Mouse (Mus musculus): ENCODE measurements around the gene Vwa5b1. TPM values are rescaled to one million over a fixed set of nuclear protein-coding genes. Genes with fewer than 3 reads are reported as not detected.
A peak's percentile ranks its signal among the peaks of the same experiment; 100 is the strongest.

The Vwa5b1 gene
- polyA plus RNA-seq, 1 experiment from 2014 or later, result 0.08 TPM

DNA sequence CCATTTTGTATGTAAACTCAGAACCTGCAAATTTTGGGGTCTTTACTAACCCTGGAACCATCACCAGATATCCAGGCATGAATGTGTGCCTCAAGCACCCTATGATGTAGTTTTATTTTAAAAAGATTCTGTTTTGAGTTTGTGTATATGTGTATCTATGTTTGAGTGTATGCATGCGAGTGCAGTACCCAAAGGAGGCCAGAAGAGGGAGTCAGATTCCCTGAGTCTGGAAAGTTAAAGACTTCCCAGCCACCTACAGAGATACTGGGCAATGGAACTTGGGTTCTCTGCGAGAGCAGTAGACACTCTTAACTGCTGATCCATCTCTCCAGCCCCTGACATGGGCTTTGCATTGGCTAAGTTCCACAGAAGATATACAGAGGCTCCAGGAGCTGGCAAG, 101.8 kb downstream of the Vwa5b1 start:
- no peaks in the 10 kb centered on the region for H3K9me3 ChIP-seq (ENCODE audit: low read length)
- no peaks in the 10 kb centered on the region for H3K36me3 ChIP-seq (ENCODE audit: insufficient read depth, low read length)
- no peak overlapping the region for H3K4me2 ChIP-seq (replicated peaks; ENCODE audit: low read depth, low read length)
- H3K4me3 ChIP-seq (ENCODE audit: low read depth, low read length), result no peak overlapping the region
- no peak overlapping the region for H3K9ac ChIP-seq (replicated peaks; ENCODE audit: low read depth)
- TF ChIP-seq CTCF (IDR thresholded peaks at IDR 0.05), result no peak
- no peaks in the 10 kb centered on the region for H3K4me1 ChIP-seq (ENCODE audit: insufficient read depth, low read depth, low read length)
- WGBS, result 88% methylated on average over 2 of the region's 2 CpGs
- H3K27ac ChIP-seq (ENCODE audit: low read length), result no peak overlapping the region
- no peak for DNase-seq (ENCODE audit: low spot score)
- ATAC-seq, result no peak
- H3K27me3 ChIP-seq (replicated peaks; ENCODE audit: insufficient read depth, low read length), result no peaks in the 10 kb centered on the region

GRCm38 (mm10) chr4:138531761-138532160, 103.9 kb downstream of the Vwa5b1 start:
- ATAC-seq (no peak), DNase-seq (ENCODE audit: low spot score) (no peak)
- H3K4me3 ChIP-seq (ENCODE audit: low read depth, low read length), result no peak overlapping the region
- H3K4me2 ChIP-seq (replicated peaks; ENCODE audit: low read depth, low read length), result no peak overlapping the region
- H3K27ac ChIP-seq (ENCODE audit: low read length), result no peak overlapping the region
- WGBS, result 67% methylated on average over 2 of the region's 2 CpGs
- H3K9me3 ChIP-seq (ENCODE audit: low read length), result no peaks in the 10 kb centered on the region
- no peaks in the 10 kb centered on the region for H3K4me1 ChIP-seq (ENCODE audit: insufficient read depth, low read depth, low read length)
- no peaks in the 10 kb centered on the region for H3K27me3 ChIP-seq (replicated peaks; ENCODE audit: insufficient read depth, low read length)
- TF ChIP-seq CTCF (IDR thresholded peaks at IDR 0.05) (no peak), EP300 (IDR thresholded peaks at IDR 0.05) (no peak)
- H3K9ac ChIP-seq (replicated peaks; ENCODE audit: low read depth), result no peak overlapping the region
- H3K36me3 ChIP-seq (ENCODE audit: insufficient read depth, low read length), result no peaks in the 10 kb centered on the region

- Histone ChIP-seq H3K4me2 (replicated peaks; ENCODE audit: low read depth, low read length) (no peak overlapping the region), H3K4me1 (ENCODE audit: insufficient read depth, low read depth, low read length) (no peaks in the 10 kb centered on the region), H3K27me3 (replicated peaks; ENCODE audit: insufficient read depth, low read length) (no peaks in the 10 kb centered on the region), H3K27ac (ENCODE audit: low read length) (no peak overlapping the region), H3K36me3 (ENCODE audit: insufficient read depth, low read length) (no peaks in the 10 kb centered on the region), H3K9me3 (ENCODE audit: low read length) (no peaks in the 10 kb centered on the region), H3K9ac (replicated peaks; ENCODE audit: low read depth) (no peak overlapping the region), H3K4me3 (ENCODE audit: low read depth, low read length) (no peak overlapping the region)
- WGBS, result 86% methylated on average over 6 of the region's 6 CpGs
- ATAC-seq (no peak), DNase-seq (ENCODE audit: low spot score) (no peak)
- no peak for TF ChIP-seq CTCF (IDR thresholded peaks at IDR 0.05)
- no peak for TF ChIP-seq EP300 (IDR thresholded peaks at IDR 0.05)
Measured at GRCm38 (mm10) chr4:138530011-138530410, 105.7 kb downstream of the Vwa5b1 start.

DNA sequence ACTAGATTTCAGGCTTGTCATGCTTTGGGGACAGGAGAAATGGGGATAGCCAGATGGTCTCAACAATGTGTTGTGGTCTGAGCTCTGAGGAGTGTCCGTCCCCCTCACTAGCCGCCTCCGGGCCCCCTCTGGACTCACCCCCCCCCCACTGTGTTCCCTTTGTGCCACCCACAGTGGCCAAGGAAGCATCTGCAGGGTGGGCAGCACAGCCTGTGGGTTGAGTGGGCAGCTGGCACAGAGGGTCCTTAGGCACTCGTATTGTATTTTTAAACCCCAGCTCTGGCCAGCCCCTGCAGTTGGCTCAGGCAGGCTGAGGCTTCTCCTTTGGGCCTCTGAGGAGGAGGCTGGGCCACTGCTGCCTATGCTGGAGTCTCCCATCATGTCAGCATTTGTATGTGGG, 110.0 kb downstream of the Vwa5b1 start:
- no peak for ATAC-seq
- H3K4me3 ChIP-seq (ENCODE audit: low read depth, low read length), result no peak overlapping the region
- TF ChIP-seq CTCF (IDR thresholded peaks at IDR 0.05) (no peak), EP300 (IDR thresholded peaks at IDR 0.05) (no peak)
- H3K4me2 ChIP-seq (replicated peaks; ENCODE audit: low read depth, low read length), result no peak overlapping the region
- H3K36me3 ChIP-seq (ENCODE audit: insufficient read depth, low read length), result no peaks in the 10 kb centered on the region
- WGBS, result 89% methylated on average over 3 of the region's 4 CpGs
- H3K27me3 ChIP-seq (replicated peaks; ENCODE audit: insufficient read depth, low read length), result no peaks in the 10 kb centered on the region
- H3K4me1 ChIP-seq (ENCODE audit: insufficient read depth, low read depth, low read length), result no peaks in the 10 kb centered on the region
- H3K9me3 ChIP-seq (ENCODE audit: low read length), result no peaks in the 10 kb centered on the region
- H3K27ac ChIP-seq (ENCODE audit: low read length), result no peak overlapping the region
- no peak overlapping the region for H3K9ac ChIP-seq (replicated peaks; ENCODE audit: low read depth)
- DNase-seq (ENCODE audit: low spot score), result no peak

GRCm38 (mm10) chr4:138524769-138525168, 110.9 kb downstream of the Vwa5b1 start:
- no peak for DNase-seq (ENCODE audit: low spot score)

GRCm38 (mm10) chr4:138523775-138524174, 111.9 kb downstream of the Vwa5b1 start:
- H3K27me3 ChIP-seq (replicated peaks; ENCODE audit: insufficient read depth, low read length), result no peaks in the 10 kb centered on the region
- no peak overlapping the region for H3K9ac ChIP-seq (replicated peaks; ENCODE audit: low read depth)
- TF ChIP-seq CTCF (IDR thresholded peaks at IDR 0.05), result no peak
- TF ChIP-seq EP300 (IDR thresholded peaks at IDR 0.05), result no peak
- 29% methylated on average over 7 of the region's 7 CpGs for WGBS
- no peaks in the 10 kb centered on the region for H3K9me3 ChIP-seq (ENCODE audit: low read length)
- no peak overlapping the region for H3K27ac ChIP-seq (ENCODE audit: low read length)
- no peaks in the 10 kb centered on the region for H3K4me1 ChIP-seq (ENCODE audit: insufficient read depth, low read depth, low read length)
- H3K4me2 ChIP-seq (replicated peaks; ENCODE audit: low read depth, low read length), result no peak overlapping the region
- H3K36me3 ChIP-seq (ENCODE audit: insufficient read depth, low read length), result no peaks in the 10 kb centered on the region
- ATAC-seq (no peak), DNase-seq (ENCODE audit: low spot score) (no peak)
- no peak overlapping the region for H3K4me3 ChIP-seq (ENCODE audit: low read depth, low read length)

More at GRCm38 (mm10) chr4:138524769-138525168, 110.9 kb downstream of the Vwa5b1 start:
- WGBS, result 72% methylated on average over 9 of the region's 9 CpGs
- no peak overlapping the region for H3K27ac ChIP-seq (ENCODE audit: low read length)
- ATAC-seq, result no peak
- H3K4me1 ChIP-seq (ENCODE audit: insufficient read depth, low read depth, low read length), result no peaks in the 10 kb centered on the region
- no peaks in the 10 kb centered on the region for H3K9me3 ChIP-seq (ENCODE audit: low read length)
- no peak overlapping the region for H3K4me2 ChIP-seq (replicated peaks; ENCODE audit: low read depth, low read length)
- H3K36me3 ChIP-seq (ENCODE audit: insufficient read depth, low read length), result no peaks in the 10 kb centered on the region
- TF ChIP-seq CTCF (IDR thresholded peaks at IDR 0.05), result no peak
- TF ChIP-seq EP300 (IDR thresholded peaks at IDR 0.05), result no peak
- no peak overlapping the region for H3K4me3 ChIP-seq (ENCODE audit: low read depth, low read length)
- H3K9ac ChIP-seq (replicated peaks; ENCODE audit: low read depth), result no peak overlapping the region
- H3K27me3 ChIP-seq (replicated peaks; ENCODE audit: insufficient read depth, low read length), result no peaks in the 10 kb centered on the region

- no peak overlapping the region for H3K4me3 ChIP-seq (ENCODE audit: low read depth, low read length)
- no peak for DNase-seq (ENCODE audit: low spot score)
- H3K36me3 ChIP-seq (ENCODE audit: insufficient read depth, low read length), result no peaks in the 10 kb centered on the region
- ATAC-seq, result peak; percentile 32
- no peak overlapping the region for H3K27ac ChIP-seq (ENCODE audit: low read length)
- no peak overlapping the region for H3K4me2 ChIP-seq (replicated peaks; ENCODE audit: low read depth, low read length)
- WGBS, result 16% methylated on average over 7 of the region's 7 CpGs
- no peaks in the 10 kb centered on the region for H3K9me3 ChIP-seq (ENCODE audit: low read length)
- H3K9ac ChIP-seq (replicated peaks; ENCODE audit: low read depth), result no peak overlapping the region
- no peaks in the 10 kb centered on the region for H3K27me3 ChIP-seq (replicated peaks; ENCODE audit: insufficient read depth, low read length)
- TF ChIP-seq EP300 (IDR thresholded peaks at IDR 0.05) (no peak), CTCF (IDR thresholded peaks at IDR 0.05) (no peak)
- no peaks in the 10 kb centered on the region for H3K4me1 ChIP-seq (ENCODE audit: insufficient read depth, low read depth, low read length)
Measured at GRCm38 (mm10) chr4:138522296-138522695, 113.4 kb downstream of the Vwa5b1 start.
